ENCODE assay signal across 24 mouse cellular contexts in genomic region chr2:70595896-70596295, GRCm38 (mm10). TPM values are rescaled to one million over a fixed set of nuclear protein-coding genes. Genes with fewer than 3 reads are reported as not detected.
A peak's percentile ranks its signal among the peaks of the same experiment; 100 is the strongest.
DNase-seq lines count a peak whose midpoint lies in the region; ATAC-seq and TF ChIP-seq lines count a peak whose summit lies in the region.
"Had no signal": no experiment of that assay in that cellular context is flagged by ENCODE, and none has a peak within 500 bp of the region (broad histone marks: within the 10 kb centered on the region; RNA-seq: fewer than 3 reads in every experiment).

No protein-coding gene starts in this region.

- no peaks in the 10 kb centered on the region for H3K9me3 ChIP-seq in forebrain, embryonic 15.5 days
- no peaks in the 10 kb centered on the region for H3K9me3 ChIP-seq in forebrain, embryonic 13.5 days (replicated peaks)
- H3K9me3 ChIP-seq: embryonic facial prominence, embryonic 12.5 days; embryonic facial prominence, embryonic 15.5 days; heart, embryonic 12.5 days; heart, embryonic 15.5 days; hindbrain, embryonic 10.5 days; hindbrain, embryonic 13.5 days had no signal

- no peak for TF ChIP-seq POLR2A in brain, embryonic 14.5 days (IDR thresholded peaks at IDR 0.05; ENCODE audit: borderline replicate concordance, extremely low read depth, insufficient read depth, insufficient read length, poor library complexity, severe bottlenecking)

- H3K27me3 ChIP-seq in forebrain, embryonic 15.5 days: no peaks in the 10 kb centered on the region
- no peaks in the 10 kb centered on the region for H3K27me3 ChIP-seq in forebrain, embryonic 13.5 days
- H3K27me3 ChIP-seq: embryonic facial prominence, embryonic 12.5 days; embryonic facial prominence, embryonic 15.5 days; heart, embryonic 12.5 days; heart, embryonic 15.5 days; hindbrain, embryonic 13.5 days had no signal

- 81% methylated on average over 2 of the region's 2 CpGs for WGBS in forebrain, embryonic 15.5 days
- WGBS in forebrain, embryonic 13.5 days: 82% methylated on average over 2 of the region's 2 CpGs

- TF ChIP-seq CTCF in brain, embryonic 14.5 days (IDR thresholded peaks at IDR 0.05; ENCODE audit: borderline replicate concordance, extremely low read depth, insufficient read depth, insufficient read length): no peak

- ATAC-seq in forebrain, embryonic 15.5 days (replicated peaks): peak; percentile 32; the same call in 1 of the 2 replicates
- no peak for ATAC-seq in forebrain, embryonic 13.5 days
- ATAC-seq: activated CD4-positive, CD25-positive, alpha-beta regulatory T cell, adult 4 months; intestine, postnatal 0 days had no signal

- no peak overlapping the region for H3K4me3 ChIP-seq in forebrain, embryonic 15.5 days
- H3K4me3 ChIP-seq in forebrain, embryonic 13.5 days: no peak overlapping the region
- H3K4me3 ChIP-seq: embryonic facial prominence, embryonic 12.5 days; embryonic facial prominence, embryonic 15.5 days; heart, embryonic 12.5 days; heart, embryonic 15.5 days; hindbrain, embryonic 10.5 days; hindbrain, embryonic 13.5 days had no signal

- peaks cover 33% of the 10 kb centered on the region for H3K36me3 ChIP-seq in forebrain, embryonic 15.5 days
- peaks cover 50% of the 10 kb centered on the region for H3K36me3 ChIP-seq in forebrain, embryonic 13.5 days (ENCODE audit: poor library complexity, severe bottlenecking)
- H3K36me3 ChIP-seq: embryonic facial prominence, embryonic 12.5 days; embryonic facial prominence, embryonic 15.5 days; heart, embryonic 12.5 days; heart, embryonic 15.5 days; hindbrain, embryonic 10.5 days had no signal

- H3K4me1 ChIP-seq in forebrain, embryonic 15.5 days: no peaks in the 10 kb centered on the region
- H3K4me1 ChIP-seq in forebrain, embryonic 13.5 days: no peaks in the 10 kb centered on the region; the same call in 1 of the 2 replicates
- H3K4me1 ChIP-seq: embryonic facial prominence, embryonic 12.5 days; embryonic facial prominence, embryonic 15.5 days; heart, embryonic 12.5 days; heart, embryonic 15.5 days had no signal

- H3K4me2 ChIP-seq in forebrain, embryonic 15.5 days (replicated peaks): no peak overlapping the region
- H3K4me2 ChIP-seq in forebrain, embryonic 13.5 days: no peak overlapping the region
- H3K4me2 ChIP-seq: embryonic facial prominence, embryonic 12.5 days; embryonic facial prominence, embryonic 15.5 days; heart, embryonic 12.5 days; heart, embryonic 15.5 days; hindbrain, embryonic 13.5 days had no signal

- peak; percentile 55 to 62 for DNase-seq in cerebellum, postnatal 10 days
- DNase-seq in cerebellum, adult 11 months: no peak
- DNase-seq in heart, adult 11 months: peak; percentile 51
- DNase-seq in heart, adult 9 months (ENCODE audit: low spot score in 2 of 2): no peak
- peak; percentile 36 for DNase-seq in brain, embryonic 14.5 days (ENCODE audit: low read depth)
- DNase-seq: adrenal gland, adult 8-10 months; adrenal gland, postnatal 25 days; cerebellum, adult 2 months; cerebellum, postnatal 25 days; gastrocnemius, postnatal 10 days; gastrocnemius, postnatal 36 days; heart, postnatal 10 days; heart, postnatal 36 days; kidney, adult 8-10 months had no signal

- H3K9ac ChIP-seq in forebrain, embryonic 15.5 days (replicated peaks): no peak overlapping the region
- H3K9ac ChIP-seq in forebrain, embryonic 13.5 days: no peak overlapping the region
- H3K9ac ChIP-seq: embryonic facial prominence, embryonic 12.5 days; embryonic facial prominence, embryonic 15.5 days; heart, embryonic 12.5 days; heart, embryonic 15.5 days; hindbrain, embryonic 13.5 days had no signal

- no peak overlapping the region for H3K27ac ChIP-seq in forebrain, embryonic 15.5 days (replicated peaks)
- no peak overlapping the region for H3K27ac ChIP-seq in forebrain, embryonic 13.5 days
- H3K27ac ChIP-seq: embryonic facial prominence, embryonic 12.5 days; embryonic facial prominence, embryonic 15.5 days; heart, embryonic 15.5 days; hindbrain, embryonic 10.5 days; hindbrain, embryonic 13.5 days had no signal

RNA-seq across cellular contexts. Expression of gene Gad1, which starts 43.0 kb away (rescaled TPM):
- 70.9 and 71.1 TPM in 2 replicates for polyA plus RNA-seq in forebrain, embryonic 15.5 days (2015; fragmentation: Nextera tagmentation; extraction: Ambion mirVana)
- polyA plus RNA-seq in forebrain, embryonic 13.5 days (2015; fragmentation: Nextera tagmentation; extraction: Ambion mirVana): 35.5 and 45.4 TPM in 2 replicates
- 140 and 158 TPM in 2 replicates for polyA plus RNA-seq in brain, embryonic 14.5 days (2012; rRNA removed)

Comparison
In these comparisons a context has a peak if more than half of its experiments do, and no peak if none do; other contexts are left out.
1. DNase-seq: peak in cerebellum, postnatal 10 days (2 of 2), heart, adult 11 months (single experiment) and brain, embryonic 14.5 days (single experiment); none in cerebellum, adult 11 months (single experiment) and heart, adult 9 months (0 of 2).